Mouse (Mus musculus): ENCODE results near the gene Lamc3. TPM values are rescaled to one million over a fixed set of nuclear protein-coding genes. Genes with fewer than 3 reads are reported as not detected.

Lamc3 gene
- polyA plus RNA-seq, 2 experiments: 0.84 to 1.1 TPM

- Histone ChIP-seq H3K9me3 (ENCODE audit: control insufficient read depth, low read length) (no peaks in the 10 kb centered on the region), H3K4me1 (ENCODE audit: control insufficient read depth, insufficient read depth, low read length) (no peaks in the 10 kb centered on the region), H3K4me2 (replicated peaks; ENCODE audit: low read depth, low read length, severe bottlenecking) (no peak overlapping the region), H3K4me3 (replicated peaks; ENCODE audit: low read length) (no peak overlapping the region), H3K36me3 (ENCODE audit: control insufficient read depth, insufficient read depth, low read length) (no peaks in the 10 kb centered on the region), H3K27ac (replicated peaks; ENCODE audit: low read depth, low read length) (no peak overlapping the region), H3K27me3 (ENCODE audit: control insufficient read depth, insufficient read depth, low read length) (no peaks in the 10 kb centered on the region), H3K9ac (ENCODE audit: low read depth, low read length, severe bottlenecking) (no peak overlapping the region)
- DNase-seq (ENCODE audit: low spot score): peak; percentile 80
- no peak for ATAC-seq (ENCODE audit: low FRiP score, low read depth)
- TF ChIP-seq POLR2A (IDR thresholded peaks at IDR 0.05; ENCODE audit: borderline replicate concordance, extremely low read depth, insufficient read depth, insufficient read length): peak; percentile 16; the same call in 1 of the 2 replicates
- 26% methylated on average over 4 of the region's 4 CpGs for WGBS
These were observed 28.0 kb downstream of the Lamc3 start for GRCm38 (mm10) chr2:31915112-31915511.

- no peak for DNase-seq (ENCODE audit: low spot score)
- H3K4me3 ChIP-seq (replicated peaks; ENCODE audit: low read length): no peak overlapping the region
- 27% methylated on average over 4 of the region's 4 CpGs for WGBS
- no peak overlapping the region for H3K9ac ChIP-seq (ENCODE audit: low read depth, low read length, severe bottlenecking)
- H3K36me3 ChIP-seq (ENCODE audit: control insufficient read depth, insufficient read depth, low read length): no peaks in the 10 kb centered on the region
- no peak for ATAC-seq (ENCODE audit: low FRiP score, low read depth)
- H3K4me1 ChIP-seq (ENCODE audit: control insufficient read depth, insufficient read depth, low read length): no peaks in the 10 kb centered on the region
- no peaks in the 10 kb centered on the region for H3K9me3 ChIP-seq (ENCODE audit: control insufficient read depth, low read length)
- H3K4me2 ChIP-seq (replicated peaks; ENCODE audit: low read depth, low read length, severe bottlenecking): no peak overlapping the region
- H3K27ac ChIP-seq (replicated peaks; ENCODE audit: low read depth, low read length): no peak overlapping the region
- TF ChIP-seq POLR2A (IDR thresholded peaks at IDR 0.05; ENCODE audit: borderline replicate concordance, extremely low read depth, insufficient read depth, insufficient read length): no peak
- no peaks in the 10 kb centered on the region for H3K27me3 ChIP-seq (ENCODE audit: control insufficient read depth, insufficient read depth, low read length)
These were observed 30.5 kb downstream of the Lamc3 start for GRCm38 (mm10) chr2:31917636-31918035.

DNA sequence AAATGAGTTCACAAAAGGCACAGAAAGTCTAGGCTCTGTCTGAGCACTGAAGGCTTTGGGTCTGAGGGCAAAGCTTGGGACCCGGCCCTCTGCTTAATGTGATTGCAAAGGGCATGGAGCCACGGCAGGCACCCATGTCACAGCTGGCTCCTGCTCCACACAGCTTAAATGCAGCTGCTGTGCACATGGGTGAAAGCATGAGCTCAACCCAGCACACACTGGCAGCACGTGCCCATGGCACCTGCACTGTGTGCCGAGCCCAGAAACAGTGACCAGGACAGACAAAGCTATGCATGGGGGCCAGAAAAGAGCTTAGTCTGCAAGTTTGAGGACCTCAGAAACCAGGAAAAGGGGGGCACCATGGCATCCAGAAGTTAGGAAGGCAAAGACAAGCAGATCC is 36.6 kb downstream of the Lamc3 start:
- TF ChIP-seq POLR2A (IDR thresholded peaks at IDR 0.05; ENCODE audit: borderline replicate concordance, extremely low read depth, insufficient read depth, insufficient read length): no peak
- Histone ChIP-seq H3K4me2 (replicated peaks; ENCODE audit: low read depth, low read length, severe bottlenecking) (no peak overlapping the region), H3K27ac (replicated peaks; ENCODE audit: low read depth, low read length) (no peak overlapping the region), H3K4me1 (ENCODE audit: control insufficient read depth, insufficient read depth, low read length) (no peaks in the 10 kb centered on the region), H3K27me3 (ENCODE audit: control insufficient read depth, insufficient read depth, low read length) (no peaks in the 10 kb centered on the region), H3K36me3 (ENCODE audit: control insufficient read depth, insufficient read depth, low read length) (no peaks in the 10 kb centered on the region), H3K4me3 (replicated peaks; ENCODE audit: low read length) (no peak overlapping the region), H3K9me3 (ENCODE audit: control insufficient read depth, low read length) (no peaks in the 10 kb centered on the region), H3K9ac (ENCODE audit: low read depth, low read length, severe bottlenecking) (no peak overlapping the region)
- ATAC-seq (ENCODE audit: low FRiP score, low read depth): no peak
- no peak for DNase-seq (ENCODE audit: low spot score)
- 78% methylated on average over 4 of the region's 4 CpGs for WGBS

GRCm38 (mm10) chr2:31924811-31925210 is 37.7 kb downstream of the Lamc3 start:
- WGBS: 19% methylated on average over 9 of the region's 9 CpGs
- TF ChIP-seq POLR2A (IDR thresholded peaks at IDR 0.05; ENCODE audit: borderline replicate concordance, extremely low read depth, insufficient read depth, insufficient read length): no peak
- H3K4me2 ChIP-seq (replicated peaks; ENCODE audit: low read depth, low read length, severe bottlenecking): no peak overlapping the region
- no peaks in the 10 kb centered on the region for H3K4me1 ChIP-seq (ENCODE audit: control insufficient read depth, insufficient read depth, low read length)
- H3K4me3 ChIP-seq (replicated peaks; ENCODE audit: low read length): no peak overlapping the region
- ATAC-seq (ENCODE audit: low FRiP score, low read depth) (no peak), DNase-seq (ENCODE audit: low spot score) (peak; percentile 48)
- H3K9me3 ChIP-seq (ENCODE audit: control insufficient read depth, low read length): no peaks in the 10 kb centered on the region
- H3K27ac ChIP-seq (replicated peaks; ENCODE audit: low read depth, low read length): no peak overlapping the region
- H3K36me3 ChIP-seq (ENCODE audit: control insufficient read depth, insufficient read depth, low read length): no peaks in the 10 kb centered on the region
- no peaks in the 10 kb centered on the region for H3K27me3 ChIP-seq (ENCODE audit: control insufficient read depth, insufficient read depth, low read length)
- H3K9ac ChIP-seq (ENCODE audit: low read depth, low read length, severe bottlenecking): no peak overlapping the region

GRCm38 (mm10) chr2:31925936-31926335 is 38.8 kb downstream of the Lamc3 start:
- WGBS: 50% methylated on average over 4 of the region's 4 CpGs
- Histone ChIP-seq H3K4me3 (replicated peaks; ENCODE audit: low read length) (no peak overlapping the region), H3K4me1 (ENCODE audit: control insufficient read depth, insufficient read depth, low read length) (no peaks in the 10 kb centered on the region), H3K9ac (ENCODE audit: low read depth, low read length, severe bottlenecking) (no peak overlapping the region), H3K36me3 (ENCODE audit: control insufficient read depth, insufficient read depth, low read length) (no peaks in the 10 kb centered on the region), H3K27ac (replicated peaks; ENCODE audit: low read depth, low read length) (no peak overlapping the region), H3K27me3 (ENCODE audit: control insufficient read depth, insufficient read depth, low read length) (no peaks in the 10 kb centered on the region), H3K4me2 (replicated peaks; ENCODE audit: low read depth, low read length, severe bottlenecking) (no peak overlapping the region), H3K9me3 (ENCODE audit: control insufficient read depth, low read length) (no peaks in the 10 kb centered on the region)
- DNase-seq (ENCODE audit: low spot score) (no peak), ATAC-seq (ENCODE audit: low FRiP score, low read depth) (no peak)
- no peak for TF ChIP-seq POLR2A (IDR thresholded peaks at IDR 0.05; ENCODE audit: borderline replicate concordance, extremely low read depth, insufficient read depth, insufficient read length)

DNA sequence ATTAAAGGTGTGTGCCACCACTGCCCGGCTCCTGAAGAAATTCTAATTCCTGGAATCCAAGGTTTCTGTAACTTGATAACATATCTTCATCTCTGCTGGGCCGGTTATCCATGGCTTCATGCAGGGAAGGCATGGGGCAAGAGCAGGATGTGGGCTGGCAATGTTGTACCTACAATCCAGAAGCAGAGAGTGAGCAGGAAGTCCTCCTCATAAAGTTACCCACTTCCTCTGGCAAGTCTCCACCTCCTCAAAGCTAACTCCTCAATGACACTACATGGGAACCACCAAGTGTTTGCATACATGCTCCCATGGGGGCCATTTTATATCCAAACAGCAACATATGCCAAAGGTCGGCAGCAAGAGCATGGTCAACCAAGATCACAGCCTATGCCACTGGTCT is 42.6 kb downstream of the Lamc3 start:
- WGBS: 76% methylated on average over 3 of the region's 3 CpGs

More for the DNA sequence above, 42.6 kb downstream of the Lamc3 start:
- Histone ChIP-seq H3K4me1 (ENCODE audit: control insufficient read depth, insufficient read depth, low read length) (no peaks in the 10 kb centered on the region), H3K4me3 (replicated peaks; ENCODE audit: low read length) (no peak overlapping the region), H3K27ac (replicated peaks; ENCODE audit: low read depth, low read length) (no peak overlapping the region), H3K9me3 (ENCODE audit: control insufficient read depth, low read length) (no peaks in the 10 kb centered on the region), H3K27me3 (ENCODE audit: control insufficient read depth, insufficient read depth, low read length) (no peaks in the 10 kb centered on the region), H3K9ac (ENCODE audit: low read depth, low read length, severe bottlenecking) (no peak overlapping the region), H3K4me2 (replicated peaks; ENCODE audit: low read depth, low read length, severe bottlenecking) (no peak overlapping the region), H3K36me3 (ENCODE audit: control insufficient read depth, insufficient read depth, low read length) (no peaks in the 10 kb centered on the region)
- no peak for ATAC-seq (ENCODE audit: low FRiP score, low read depth)
- no peak for DNase-seq (ENCODE audit: low spot score)
- TF ChIP-seq POLR2A (IDR thresholded peaks at IDR 0.05; ENCODE audit: borderline replicate concordance, extremely low read depth, insufficient read depth, insufficient read length): no peak
